Mouse (Mus musculus) liver, adult (tissue): ENCODE measurements around the gene Slc22a17.

Experiments
- GATA4 ChIP-seq: IDR thresholded peaks from 2 replicates; pipeline ENCODE4 v1.6.1; 2014; ENCODE audit warnings: mild to moderate bottlenecking, low read length; ENCODE audit not compliant: insufficient replicate concordance

The Slc22a17 gene

GRCm38 (mm10) chr14:54860511-54860910 lies 52.4 kb downstream of the Slc22a17 start:
- TF ChIP-seq GATA4 = no peak

- TF ChIP-seq GATA4 = no peak
These were observed 55.0 kb downstream of the Slc22a17 start for GRCm38 (mm10) chr14:54857891-54858290.

DNA sequence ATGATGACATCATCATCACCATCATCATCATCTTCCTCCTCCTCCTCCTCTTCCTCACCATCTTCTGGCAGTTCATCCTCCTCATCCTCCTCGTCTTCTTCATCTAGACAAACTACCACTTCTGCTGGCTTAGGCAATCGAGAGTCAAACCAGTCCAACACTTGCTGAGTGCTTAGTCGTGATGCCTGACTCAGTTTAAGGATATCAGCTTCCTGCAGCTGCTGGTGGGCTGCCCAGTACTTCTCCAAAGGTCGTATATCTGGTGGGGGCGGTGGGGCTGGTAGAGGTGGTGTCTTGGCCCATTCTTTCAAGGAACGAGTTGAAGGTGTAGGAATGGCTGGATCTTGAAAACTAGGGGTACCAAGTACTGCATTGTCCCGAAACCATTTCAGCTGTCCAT lies 56.2 kb downstream of the Slc22a17 start:
- no peak for TF ChIP-seq GATA4
